Mouse (Mus musculus): Measurements from ENCODE around the gene Csnk2a2. TPM values are rescaled to one million over a fixed set of nuclear protein-coding genes. Genes with fewer than 3 reads are reported as not detected.

Gene Csnk2a2
- polyA plus RNA-seq, 1 experiment = 10.3 TPM

DNA sequence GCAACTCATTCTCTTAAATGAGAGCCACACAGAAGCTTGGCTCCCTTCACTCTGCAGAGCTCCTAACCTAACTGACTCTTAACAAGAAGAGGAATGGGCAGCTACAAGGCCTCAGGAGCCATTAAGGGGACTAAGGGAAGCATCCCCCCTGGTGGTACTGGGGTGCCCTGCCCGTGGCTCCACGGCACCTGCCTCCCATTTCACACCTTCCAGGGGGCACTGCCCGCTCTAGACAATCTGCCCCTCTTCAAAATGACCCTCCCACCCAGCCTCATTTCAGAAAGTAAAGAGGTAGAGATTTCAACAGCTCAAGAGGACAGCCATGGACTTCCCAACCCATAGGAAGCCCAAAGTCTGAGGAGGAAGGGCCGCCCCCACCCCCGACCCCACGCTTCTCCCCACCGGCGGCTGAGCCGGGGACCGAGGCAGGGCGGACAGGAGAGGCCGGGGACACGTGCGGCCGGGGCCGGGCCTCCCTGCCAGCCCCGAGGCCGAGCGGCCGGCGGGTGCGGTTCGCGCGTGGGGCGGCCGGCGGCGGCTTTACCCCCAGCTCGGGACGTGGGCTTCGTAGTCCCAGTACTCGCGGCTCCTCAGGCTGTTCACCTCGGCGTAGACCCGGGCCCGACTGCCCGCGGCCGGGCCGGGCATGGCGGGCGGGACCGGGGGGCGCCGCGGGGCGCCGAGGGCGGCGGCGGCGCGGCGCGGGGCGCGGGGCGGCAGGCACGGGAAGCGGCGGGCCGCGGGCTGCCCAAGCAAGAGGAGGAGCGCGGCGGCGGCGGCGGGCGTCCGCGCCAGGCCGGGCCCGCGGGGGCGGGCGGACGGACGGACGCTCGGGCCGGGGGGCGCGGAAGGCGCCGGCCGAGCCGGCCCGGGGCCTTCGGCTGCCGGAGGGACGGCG, 1.8 kb downstream of the Csnk2a2 start:
- peaks cover 9% of the 10 kb centered on the region; the same call in 1 of the 2 replicates for H3K4me1 ChIP-seq (ENCODE audit: control insufficient read depth, insufficient read depth, insufficient read length)
- peak overlapping the region; percentile 60 for H3K27ac ChIP-seq (ENCODE audit: insufficient read depth, low read length)
- WGBS = 8% methylated on average over 85 of the region's 95 CpGs
- no peaks in the 10 kb centered on the region for H3K27me3 ChIP-seq (ENCODE audit: control insufficient read depth, insufficient read depth, low read length)
- no peak for DNase-seq (ENCODE audit: low read depth in 1 of 2, low spot score in 2 of 2)
- H3K36me3 ChIP-seq (ENCODE audit: control insufficient read depth, insufficient read depth, low read length) = peaks cover 13% of the 10 kb centered on the region
- TF ChIP-seq CTCF (IDR thresholded peaks at IDR 0.05; ENCODE audit: extremely low read depth, insufficient read depth, insufficient read length, insufficient replicate concordance) = no peak
- TF ChIP-seq POLR2A (IDR thresholded peaks at IDR 0.05; ENCODE audit: low read depth, low read length) = no peak
- peak overlapping the region; percentile 97 for H3K4me3 ChIP-seq (ENCODE audit: extremely low read depth, insufficient read depth, insufficient read length)

DNA sequence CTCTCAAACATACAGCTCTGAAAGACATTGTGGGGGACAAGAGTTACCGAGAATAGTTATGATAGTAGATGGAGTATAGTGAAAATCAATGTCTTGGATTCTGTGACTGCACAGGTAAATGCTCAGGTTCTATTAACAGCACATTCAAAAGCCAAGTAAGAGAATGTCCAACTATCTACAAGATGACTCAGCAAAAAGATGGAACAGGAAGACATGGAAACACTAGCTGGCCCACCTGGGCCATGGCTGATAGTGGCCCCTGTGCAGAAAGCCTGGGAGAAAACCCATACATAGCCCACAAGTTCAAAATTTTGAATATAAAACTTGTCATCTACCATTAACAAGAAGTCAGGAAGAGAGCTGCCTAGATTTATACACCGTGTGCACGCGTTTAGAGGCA, 19.8 kb downstream of the Csnk2a2 start:
- Histone ChIP-seq H3K4me3 (ENCODE audit: extremely low read depth, insufficient read depth, insufficient read length) (no peak overlapping the region), H3K36me3 (ENCODE audit: control insufficient read depth, insufficient read depth, low read length) (peaks cover 30% of the 10 kb centered on the region), H3K4me1 (ENCODE audit: control insufficient read depth, insufficient read depth, insufficient read length) (peaks cover 2% of the 10 kb centered on the region; the same call in 1 of the 2 replicates), H3K27me3 (ENCODE audit: control insufficient read depth, insufficient read depth, low read length) (no peaks in the 10 kb centered on the region), H3K27ac (ENCODE audit: insufficient read depth, low read length) (no peak overlapping the region)
- no peak for TF ChIP-seq CTCF (IDR thresholded peaks at IDR 0.05; ENCODE audit: extremely low read depth, insufficient read depth, insufficient read length, insufficient replicate concordance)
- TF ChIP-seq POLR2A (IDR thresholded peaks at IDR 0.05; ENCODE audit: low read depth, low read length) = no peak
- 97% methylated on average over 4 of the region's 4 CpGs for WGBS
- DNase-seq (ENCODE audit: low read depth in 1 of 2, low spot score in 2 of 2) = no peak

DNA sequence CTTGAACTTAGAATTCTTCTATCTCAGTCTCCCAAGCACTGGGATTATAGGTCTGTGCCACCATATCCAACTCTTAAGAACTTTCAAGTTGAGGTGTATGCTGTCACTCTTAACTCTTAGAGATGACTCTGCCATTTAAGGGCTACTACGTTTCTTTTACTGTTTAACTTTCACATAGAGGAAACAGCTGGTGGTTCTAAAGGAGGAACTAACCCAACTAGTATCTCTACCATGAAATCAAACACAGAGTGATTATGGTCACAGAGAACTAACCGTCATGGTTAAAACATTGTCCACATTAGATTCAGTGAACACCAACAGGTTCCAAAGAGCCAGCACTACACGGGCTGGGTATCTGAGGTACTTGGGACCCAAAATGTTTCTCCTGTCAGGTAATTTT, 20.8 kb downstream of the Csnk2a2 start:
- peaks cover 32% of the 10 kb centered on the region for H3K36me3 ChIP-seq (ENCODE audit: control insufficient read depth, insufficient read depth, low read length)

DNA sequence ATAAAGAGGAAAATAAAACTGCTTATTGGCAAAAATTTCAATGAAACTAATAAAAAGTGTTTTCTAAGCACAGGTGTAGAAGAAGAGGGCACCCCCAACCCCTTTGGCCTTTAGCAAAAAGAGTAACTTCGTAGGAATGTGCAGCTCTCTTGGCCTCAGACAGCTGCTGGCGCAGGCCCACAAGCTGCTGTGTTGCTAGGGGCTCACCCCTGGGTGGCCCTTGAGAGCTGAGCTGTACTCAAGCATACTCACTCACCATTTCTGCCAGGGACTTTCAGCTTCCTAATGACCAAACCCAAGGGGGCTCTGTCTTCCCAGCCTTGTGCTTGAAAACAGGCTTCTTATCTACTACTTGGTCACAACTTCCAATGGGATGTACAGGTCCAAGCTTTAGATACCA, 23.3 kb downstream of the Csnk2a2 start:
- no peak for DNase-seq (ENCODE audit: low read depth in 1 of 2, low spot score in 2 of 2)
- Histone ChIP-seq H3K4me3 (ENCODE audit: extremely low read depth, insufficient read depth, insufficient read length) (no peak overlapping the region), H3K27ac (ENCODE audit: insufficient read depth, low read length) (no peak overlapping the region), H3K27me3 (ENCODE audit: control insufficient read depth, insufficient read depth, low read length) (no peaks in the 10 kb centered on the region), H3K36me3 (ENCODE audit: control insufficient read depth, insufficient read depth, low read length) (peaks cover 20% of the 10 kb centered on the region), H3K4me1 (ENCODE audit: control insufficient read depth, insufficient read depth, insufficient read length) (peaks cover 2% of the 10 kb centered on the region; the same call in 1 of the 2 replicates)
- WGBS = 91% methylated on average over 2 of the region's 2 CpGs
- TF ChIP-seq CTCF (IDR thresholded peaks at IDR 0.05; ENCODE audit: extremely low read depth, insufficient read depth, insufficient read length, insufficient replicate concordance) = no peak

More for the DNA sequence above, 20.8 kb downstream of the Csnk2a2 start:
- 62% methylated on average over 3 of the region's 3 CpGs for WGBS
- Histone ChIP-seq H3K27me3 (ENCODE audit: control insufficient read depth, insufficient read depth, low read length) (no peaks in the 10 kb centered on the region), H3K27ac (ENCODE audit: insufficient read depth, low read length) (no peak overlapping the region), H3K4me3 (ENCODE audit: extremely low read depth, insufficient read depth, insufficient read length) (no peak overlapping the region), H3K4me1 (ENCODE audit: control insufficient read depth, insufficient read depth, insufficient read length) (peaks cover 2% of the 10 kb centered on the region; the same call in 1 of the 2 replicates)
- no peak for TF ChIP-seq POLR2A (IDR thresholded peaks at IDR 0.05; ENCODE audit: low read depth, low read length)
- TF ChIP-seq CTCF (IDR thresholded peaks at IDR 0.05; ENCODE audit: extremely low read depth, insufficient read depth, insufficient read length, insufficient replicate concordance) = no peak
- DNase-seq (ENCODE audit: low read depth in 1 of 2, low spot score in 2 of 2) = no peak

DNA sequence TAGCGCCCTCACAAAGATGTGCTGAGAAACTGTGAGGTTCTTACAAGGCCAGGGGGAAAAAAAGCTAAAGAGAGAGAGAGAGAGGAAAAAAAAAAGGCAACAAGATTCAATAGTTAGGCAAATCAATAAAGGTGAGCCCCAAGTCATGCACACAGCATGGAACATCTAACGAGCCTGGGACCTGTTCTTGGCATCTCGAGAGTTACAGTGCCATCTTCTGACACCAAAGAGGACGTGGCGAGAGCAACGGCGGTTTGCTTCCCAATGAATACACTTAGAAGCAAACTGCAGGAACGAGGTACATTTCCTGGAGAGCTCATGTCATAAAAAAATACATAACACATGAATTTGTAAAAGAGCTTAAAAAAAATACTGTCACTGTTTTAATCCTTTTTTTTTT, 37.3 kb downstream of the Csnk2a2 start:
- Histone ChIP-seq H3K27ac (ENCODE audit: insufficient read depth, low read length) (no peak overlapping the region), H3K4me3 (ENCODE audit: extremely low read depth, insufficient read depth, insufficient read length) (no peak overlapping the region), H3K4me1 (ENCODE audit: control insufficient read depth, insufficient read depth, insufficient read length) (no peaks in the 10 kb centered on the region), H3K27me3 (ENCODE audit: control insufficient read depth, insufficient read depth, low read length) (no peaks in the 10 kb centered on the region), H3K36me3 (ENCODE audit: control insufficient read depth, insufficient read depth, low read length) (peaks cover 36% of the 10 kb centered on the region)
- TF ChIP-seq POLR2A (IDR thresholded peaks at IDR 0.05; ENCODE audit: low read depth, low read length) (no peak), CTCF (IDR thresholded peaks at IDR 0.05; ENCODE audit: extremely low read depth, insufficient read depth, insufficient read length, insufficient replicate concordance) (no peak)
- no peak for DNase-seq (ENCODE audit: low read depth in 1 of 2, low spot score in 2 of 2)
- WGBS = 73% methylated on average over 8 of the region's 8 CpGs

DNA sequence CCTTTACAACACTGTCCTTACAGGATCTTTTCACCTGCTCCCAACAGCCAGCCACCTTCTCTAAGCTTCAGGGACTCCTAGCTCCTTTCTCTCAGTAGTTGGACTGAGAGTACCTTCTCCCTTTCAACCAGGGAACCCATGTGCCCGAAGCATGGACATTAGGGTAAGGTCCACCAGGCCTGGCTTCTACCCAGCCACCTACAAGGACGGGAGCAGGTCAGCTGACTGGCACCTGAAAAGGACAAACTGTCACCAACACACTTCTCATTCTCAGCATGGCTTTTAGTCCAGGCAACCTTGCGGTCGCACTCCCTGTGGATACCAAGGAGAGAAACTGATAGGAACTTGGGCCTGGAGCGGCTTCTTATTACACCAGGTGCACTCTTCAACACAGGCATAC, 39.6 kb downstream of the Csnk2a2 start:
- TF ChIP-seq CTCF (IDR thresholded peaks at IDR 0.05; ENCODE audit: extremely low read depth, insufficient read depth, insufficient read length, insufficient replicate concordance) = no peak
- TF ChIP-seq POLR2A (IDR thresholded peaks at IDR 0.05; ENCODE audit: low read depth, low read length) = no peak
- Histone ChIP-seq H3K4me1 (ENCODE audit: control insufficient read depth, insufficient read depth, insufficient read length) (no peaks in the 10 kb centered on the region), H3K4me3 (ENCODE audit: extremely low read depth, insufficient read depth, insufficient read length) (no peak overlapping the region), H3K27me3 (ENCODE audit: control insufficient read depth, insufficient read depth, low read length) (no peaks in the 10 kb centered on the region), H3K27ac (ENCODE audit: insufficient read depth, low read length) (no peak overlapping the region), H3K36me3 (ENCODE audit: control insufficient read depth, insufficient read depth, low read length) (peaks cover 23% of the 10 kb centered on the region)
- DNase-seq (ENCODE audit: low read depth in 1 of 2, low spot score in 2 of 2) = no peak
- WGBS = 98% methylated on average over 5 of the region's 5 CpGs

DNA sequence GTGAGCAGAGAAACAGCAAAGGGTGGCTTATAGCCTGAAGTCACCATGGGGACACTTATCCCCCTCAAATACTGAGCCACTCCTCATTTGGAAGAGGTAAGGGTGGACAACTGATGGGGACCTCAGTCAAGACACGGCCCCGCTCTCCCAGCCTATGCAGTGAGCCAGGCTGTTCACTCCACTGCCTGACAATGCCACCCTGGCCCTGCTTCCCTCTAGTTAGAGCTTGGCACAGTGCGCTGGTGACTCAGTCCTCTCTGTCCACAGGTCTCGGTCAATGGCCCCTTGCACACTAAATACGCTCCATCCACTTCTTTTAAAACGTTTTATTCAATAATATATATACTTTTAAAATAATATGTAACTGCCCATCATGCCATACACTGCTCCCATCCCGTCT, 42.2 kb downstream of the Csnk2a2 start:
- TF ChIP-seq POLR2A (IDR thresholded peaks at IDR 0.05; ENCODE audit: low read depth, low read length) (no peak), CTCF (IDR thresholded peaks at IDR 0.05; ENCODE audit: extremely low read depth, insufficient read depth, insufficient read length, insufficient replicate concordance) (no peak)
- no peak overlapping the region for H3K27ac ChIP-seq (ENCODE audit: insufficient read depth, low read length)
- 91% methylated on average over 7 of the region's 7 CpGs for WGBS
- H3K27me3 ChIP-seq (ENCODE audit: control insufficient read depth, insufficient read depth, low read length) = no peaks in the 10 kb centered on the region
- no peaks in the 10 kb centered on the region for H3K4me1 ChIP-seq (ENCODE audit: control insufficient read depth, insufficient read depth, insufficient read length)
- no peak for DNase-seq (ENCODE audit: low read depth in 1 of 2, low spot score in 2 of 2)
- no peak overlapping the region for H3K4me3 ChIP-seq (ENCODE audit: extremely low read depth, insufficient read depth, insufficient read length)
- H3K36me3 ChIP-seq (ENCODE audit: control insufficient read depth, insufficient read depth, low read length) = peaks cover 13% of the 10 kb centered on the region
